Comparison of ENCODE assay signal across 8 mouse cellular contexts in genomic region chr11:40865694-40866093, GRCm38 (mm10).
A peak's percentile ranks its signal among the peaks of the same experiment; 100 is the strongest.
DNase-seq lines count a peak whose midpoint lies in the region; ATAC-seq and TF ChIP-seq lines count a peak whose summit lies in the region.

No protein-coding gene starts in this region.

- 16% methylated on average over 2 of the region's 2 CpGs for WGBS in heart, postnatal 0 days
- WGBS in forebrain, embryonic 12.5 days, result 37% methylated on average over 2 of the region's 2 CpGs

- intact Hi-C loops in heart, postnatal 25 days (cut with DNase I), result no loop called here

- TF ChIP-seq CTCF in heart, postnatal 0 days (IDR thresholded peaks at IDR 0.05; ENCODE audit: low read depth), result peak; percentile 71

- H3K9ac ChIP-seq in heart, postnatal 0 days (replicated peaks; ENCODE audit: low read depth, low read length), result no peak overlapping the region
- H3K9ac ChIP-seq in forebrain, embryonic 12.5 days, result no peak overlapping the region

- no peaks in the 10 kb centered on the region for H3K36me3 ChIP-seq in heart, postnatal 0 days (replicated peaks; ENCODE audit: control insufficient read depth, insufficient read depth, low read length)
- no peaks in the 10 kb centered on the region for H3K36me3 ChIP-seq in forebrain, embryonic 12.5 days (replicated peaks)

- no peaks in the 10 kb centered on the region for H3K9me3 ChIP-seq in heart, postnatal 0 days (replicated peaks; ENCODE audit: control insufficient read depth, low read length)
- H3K9me3 ChIP-seq in forebrain, embryonic 12.5 days, result no peaks in the 10 kb centered on the region

- DNase-seq in heart, postnatal 0 days (ENCODE audit: low spot score), result peak; percentile 56
- no peak for DNase-seq in heart, postnatal 25 days (ENCODE audit: low spot score)
- DNase-seq in 416B (ENCODE audit: low read depth), result peak; percentile 60
- peak; percentile 87 for DNase-seq in brain, adult 2 months (ENCODE audit: low read depth, low spot score)
- peak; percentile 65 to 84 for DNase-seq in layer of hippocampus, adult 8-10 months (ENCODE audit: low spot score in 2 of 2)
- DNase-seq in mesoderm, embryonic 11.5 days (ENCODE audit: low read depth, low spot score), result peak; percentile 61
- no peak for DNase-seq in spleen, postnatal 36 days (ENCODE audit: low spot score in 2 of 2)

- H3K4me2 ChIP-seq in heart, postnatal 0 days (ENCODE audit: low read depth, low read length), result no peak overlapping the region
- H3K4me2 ChIP-seq in forebrain, embryonic 12.5 days, result no peak overlapping the region

- ATAC-seq in heart, postnatal 0 days (ENCODE audit: insufficient read depth, low read depth), result no peak
- ATAC-seq in forebrain, embryonic 12.5 days (ENCODE audit: low FRiP score), result peak; percentile 55; the same call in 1 of the 2 replicates

- H3K4me1 ChIP-seq in heart, postnatal 0 days (ENCODE audit: control insufficient read depth, insufficient read depth), result no peaks in the 10 kb centered on the region
- H3K4me1 ChIP-seq in forebrain, embryonic 12.5 days, result no peaks in the 10 kb centered on the region

- H3K4me3 ChIP-seq in heart, postnatal 0 days (ENCODE audit: low read depth, low read length), result no peak overlapping the region
- no peak overlapping the region for H3K4me3 ChIP-seq in forebrain, embryonic 12.5 days (replicated peaks)

- TF ChIP-seq EP300 in heart, postnatal 0 days (IDR thresholded peaks at IDR 0.05; ENCODE audit: low read depth), result no peak

- no peak overlapping the region for H3K27ac ChIP-seq in heart, postnatal 0 days (ENCODE audit: low read depth)
- H3K27ac ChIP-seq in forebrain, embryonic 12.5 days, result no peak overlapping the region

- H3K27me3 ChIP-seq in heart, postnatal 0 days (ENCODE audit: control insufficient read depth, insufficient read depth, low read length), result no peaks in the 10 kb centered on the region
- H3K27me3 ChIP-seq in forebrain, embryonic 12.5 days, result no peaks in the 10 kb centered on the region

Comparison
In these comparisons a context has a peak if more than half of its experiments do, and no peak if none do; other contexts are left out.
1. DNase-seq: peak in heart, postnatal 0 days (single experiment), 416B (single experiment), brain, adult 2 months (single experiment), layer of hippocampus, adult 8-10 months (2 of 2) and mesoderm, embryonic 11.5 days (single experiment); none in heart, postnatal 25 days (single experiment) and spleen, postnatal 36 days (0 of 2).